Mouse (Mus musculus) cerebellum, adult 9-11 months (tissue): ENCODE measurements at regions not wholly inside any gene's neighbourhood (a gene's known extent, or its start where the extent isn't known, plus 50 kb on each side); places are given as distances from the start of the nearest gene placed in this dataset.
"Not testable (repeated sequence)": the region's sequence is repeated elsewhere in the genome, so short reads cannot be mapped to it uniquely, and the experiment has no call there.

Experiments
- DNase-seq: peaks from one replicate; pipeline ENCODE4 v3.0.0; 2022

- DNase-seq, result no peak
These were observed 61.6 kb downstream of the Zxdb start for GRCm38 (mm10) chrX:94785983-94786382.

DNA sequence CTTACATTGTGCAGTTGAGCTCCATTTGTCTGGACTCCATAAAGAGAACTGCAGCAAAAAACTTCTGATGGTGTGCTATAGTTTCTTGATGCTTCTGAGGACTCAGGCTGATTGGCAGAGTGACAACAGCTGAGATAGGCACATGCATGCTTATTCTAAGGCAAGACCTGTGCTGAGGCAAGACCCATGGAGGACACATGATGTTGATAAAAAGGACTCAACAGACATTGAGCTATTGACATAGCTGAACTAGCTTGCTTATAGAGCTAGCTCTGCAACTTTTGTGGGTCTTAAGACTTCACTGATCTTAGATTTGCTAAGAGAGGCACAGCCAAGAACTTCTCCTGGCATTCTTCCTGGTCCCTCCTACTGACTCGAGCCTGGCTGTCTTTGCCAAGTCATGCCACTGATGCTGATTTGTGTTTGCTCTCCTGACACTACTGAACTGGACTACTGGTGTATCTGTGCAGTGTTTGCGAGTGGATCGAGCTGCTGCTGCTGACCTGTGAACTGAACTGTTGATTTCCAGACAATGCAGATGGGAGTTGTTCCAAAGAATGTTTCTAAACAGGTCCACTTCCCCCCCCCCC is 64.1 kb downstream of the Zxdb start:
- no peak for DNase-seq

GRCm38 (mm10) chrX:94796845-94797244 is 72.5 kb downstream of the Zxdb start:
- not testable (repeated sequence) for DNase-seq

DNA sequence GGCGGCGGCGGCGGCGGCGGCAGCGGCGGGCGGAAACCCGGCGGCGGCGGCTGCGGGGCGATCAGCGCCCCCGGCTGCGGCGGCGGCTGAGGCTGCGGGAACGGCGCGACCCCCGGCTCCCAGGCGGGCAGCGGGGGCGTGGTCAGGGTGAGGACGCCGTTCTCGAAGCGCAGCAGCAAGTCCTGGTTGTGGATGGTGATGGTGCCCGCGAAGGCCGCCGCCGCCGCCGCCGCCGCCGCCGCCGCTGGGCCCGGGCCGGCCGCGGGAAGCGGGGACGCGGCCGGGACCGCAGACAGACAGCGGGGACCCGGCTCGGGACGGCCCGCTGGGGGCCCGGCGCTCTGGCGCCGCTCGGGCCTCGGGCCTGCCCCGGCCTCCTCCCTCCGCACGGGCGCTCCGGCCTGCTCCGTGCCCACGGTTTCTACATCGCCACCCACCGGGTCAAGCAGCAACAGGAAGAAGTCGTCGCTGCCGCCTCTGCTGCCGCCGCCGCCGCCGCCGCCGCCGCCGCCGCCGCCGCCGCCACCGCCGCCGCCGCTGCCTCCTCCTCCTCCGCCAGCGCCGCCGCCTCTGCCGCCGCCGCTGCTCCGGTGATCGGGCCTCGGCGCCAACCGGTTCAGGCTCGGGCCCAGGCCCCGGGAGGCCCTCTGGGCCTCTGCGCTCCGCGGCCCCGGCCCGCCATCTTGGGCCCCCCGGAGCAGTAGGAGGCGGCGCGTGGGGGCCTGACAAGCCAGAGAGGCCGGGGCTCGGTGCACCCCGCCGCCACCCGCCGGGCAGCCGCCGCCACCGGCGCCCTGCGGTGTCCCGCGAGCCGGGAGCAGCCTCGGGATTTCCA is 73.2 kb downstream of the Zxdb start:
- not testable (repeated sequence) for DNase-seq

DNA sequence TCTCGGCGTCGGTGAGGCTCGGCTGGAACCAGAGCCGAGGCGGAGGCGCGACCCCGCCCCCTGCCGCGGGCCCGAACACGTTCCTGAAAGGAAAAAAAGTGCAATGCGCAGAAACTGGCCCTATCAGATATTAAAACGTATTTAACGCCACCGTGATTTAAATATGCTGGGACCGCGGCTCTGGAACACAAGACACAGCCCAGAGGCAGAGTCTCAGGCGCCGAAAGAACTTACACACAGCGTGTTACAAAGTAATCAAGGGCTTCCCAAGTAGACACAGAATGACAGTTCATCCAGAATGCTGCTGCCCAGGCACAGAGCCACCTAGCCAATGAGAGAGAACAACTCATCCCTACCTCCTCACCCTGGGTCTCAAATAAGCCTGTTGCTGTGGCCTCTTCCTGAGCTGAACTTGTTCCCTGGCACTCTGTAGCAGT is 73.8 kb downstream of the Zxdb start:
- not testable (repeated sequence) for DNase-seq

GRCm38 (mm10) chrX:94812760-94813159 is 88.4 kb downstream of the Zxdb start:
- DNase-seq, result not testable (repeated sequence)

- DNase-seq, result not testable (repeated sequence)
These were observed 103.2 kb downstream of the Zxdb start for GRCm38 (mm10) chrX:94827524-94827923.

DNA sequence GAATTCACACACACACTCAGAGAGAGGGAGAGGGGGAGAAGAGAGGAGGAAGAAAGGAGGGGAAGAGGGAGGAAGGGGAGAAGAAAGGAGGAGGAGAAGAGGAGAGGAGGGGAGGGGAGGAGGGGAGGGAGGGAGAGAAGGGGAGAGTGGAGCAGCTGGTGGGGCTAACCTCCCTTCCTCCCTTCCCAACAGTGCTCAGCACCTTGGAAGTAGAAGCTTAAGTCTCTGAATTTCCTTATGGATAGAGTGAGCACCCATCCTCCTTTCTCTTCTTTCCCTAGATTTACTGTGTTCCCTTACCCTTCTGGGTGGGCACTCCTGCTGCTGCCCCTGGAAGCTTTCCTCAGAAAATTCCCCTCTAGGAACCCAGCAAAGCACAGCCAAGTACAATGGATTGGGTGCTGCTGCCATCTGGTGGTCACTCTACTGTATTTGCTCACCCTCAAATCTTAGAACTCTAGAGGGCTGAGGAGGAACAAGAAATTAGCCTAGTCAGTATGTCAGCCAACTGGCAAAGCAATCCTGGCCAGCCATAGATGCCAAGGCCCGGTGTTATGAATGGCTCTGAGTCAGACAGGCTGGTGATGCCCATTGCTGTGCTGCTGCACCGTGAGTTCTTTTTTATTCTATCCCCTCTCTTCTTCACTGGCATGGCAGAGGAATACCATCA is 119.9 kb downstream of the Zxdb start:
- peak; percentile 60 for DNase-seq

DNA sequence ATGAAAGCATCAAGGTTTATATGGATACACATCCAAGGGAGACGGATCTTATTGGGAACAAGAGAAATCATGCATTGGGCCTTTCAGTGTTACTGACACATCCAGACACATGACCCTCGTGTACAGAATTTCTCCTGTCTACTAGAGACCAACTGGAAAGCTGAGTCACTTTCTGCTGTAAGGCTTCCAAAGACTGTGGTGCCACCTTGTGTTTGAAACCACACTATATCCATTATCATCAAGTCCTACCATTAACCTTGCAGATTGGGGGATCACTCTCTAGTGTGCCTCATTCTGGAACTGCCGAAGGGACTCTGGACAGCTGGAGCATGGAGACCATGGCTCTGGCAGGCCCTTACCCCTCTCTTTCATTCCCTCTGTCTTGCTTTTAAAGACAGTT is 125.2 kb downstream of the Zxdb start:
- not testable (repeated sequence) for DNase-seq

DNA sequence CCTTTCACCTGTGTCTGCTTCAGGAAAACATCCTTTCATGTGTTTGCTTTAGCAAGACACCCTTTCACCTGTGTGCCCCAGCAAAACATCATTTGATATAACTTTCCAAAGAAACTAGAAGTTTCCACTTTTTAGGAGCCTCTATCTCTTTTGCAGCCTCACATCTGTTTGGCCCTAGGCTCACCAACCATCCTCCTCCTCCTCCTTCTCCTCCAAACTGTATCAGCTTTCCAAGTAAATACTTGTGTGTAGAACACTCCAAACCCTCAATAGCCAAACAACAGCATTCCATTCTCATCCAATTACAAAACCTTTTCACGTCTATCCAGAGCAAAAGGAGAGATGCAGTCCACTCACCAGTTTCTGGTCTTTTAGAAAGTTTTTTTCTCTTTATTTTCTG is 133.1 kb downstream of the Zxdb start:
- DNase-seq, result no peak

GRCm38 (mm10) chrX:94857954-94858353 is 133.6 kb downstream of the Zxdb start:
- DNase-seq, result no peak

GRCm38 (mm10) chrX:94863123-94863522 is 138.8 kb downstream of the Zxdb start:
- no peak for DNase-seq

- peak; percentile 84 for DNase-seq
These were observed 141.4 kb downstream of the Zxdb start for GRCm38 (mm10) chrX:94865531-94866502.

- not testable (repeated sequence) for DNase-seq
These were observed 142.9 kb downstream of the Spin4 start for GRCm38 (mm10) chrX:94883547-94883946.
